Mouse (Mus musculus): ENCODE results near the gene Capn13. TPM values are rescaled to one million over a fixed set of nuclear protein-coding genes. Genes with fewer than 3 reads are reported as not detected.

Capn13 gene
- polyA plus RNA-seq, 1 experiment from 2014 or later = 0.09 TPM

DNA sequence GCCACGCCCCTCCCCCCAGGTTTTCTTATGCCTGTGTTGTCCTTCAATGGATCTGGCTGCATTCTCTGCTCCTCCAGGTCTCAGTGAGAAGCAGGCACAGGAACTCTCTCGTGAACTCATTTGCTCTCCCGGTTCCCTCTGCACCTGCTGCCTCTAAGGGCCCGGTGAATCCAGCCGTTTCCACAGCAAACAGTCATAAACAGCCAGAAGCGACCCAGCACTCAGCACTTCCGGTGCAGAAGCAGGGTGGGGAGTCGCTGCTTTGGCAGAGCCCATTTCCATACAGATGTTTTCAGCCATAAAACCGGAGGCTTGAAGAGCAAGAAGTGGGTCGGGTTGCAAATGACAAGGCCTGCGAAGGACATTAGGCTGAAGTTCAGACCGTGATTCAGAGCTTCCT is 142.0 kb downstream of the Capn13 start:
- Histone ChIP-seq H3K9me3 (no peaks in the 10 kb centered on the region), H3K4me1 (replicated peaks) (peaks cover 2% of the 10 kb centered on the region; the same call in 1 of the 2 replicates), H3K27me3 (ENCODE audit: insufficient read depth, poor library complexity, severe bottlenecking) (no peaks in the 10 kb centered on the region), H3K27ac (no peak overlapping the region), H3K4me3 (no peak overlapping the region), H3K36me3 (no peaks in the 10 kb centered on the region)
- 64% methylated on average over 12 of the region's 12 CpGs for WGBS
- DNase-seq (ENCODE audit: low spot score) = no peak

Measured in hindbrain, embryonic 10.5 days (tissue).